Mouse (Mus musculus): ENCODE data around the gene Stub1. TPM values are rescaled to one million over a fixed set of nuclear protein-coding genes. Genes with fewer than 3 reads are reported as not detected.
A peak's percentile ranks its signal among the peaks of the same experiment; 100 is the strongest.

Gene Stub1
- polyA plus RNA-seq, 1 experiment from 2014 or later, result 403 TPM

GRCm38 (mm10) chr17:25831451-25832281, 1.5 kb downstream of the Stub1 start:
- Histone ChIP-seq H3K27ac (replicated peaks) (peak overlapping the region; percentile 96), H3K27me3 (ENCODE audit: low read depth, poor library complexity, severe bottlenecking) (no peaks in the 10 kb centered on the region), H3K4me1 (peaks cover 91% of the 10 kb centered on the region), H3K9me3 (replicated peaks) (no peaks in the 10 kb centered on the region), H3K4me3 (peak overlapping the region; percentile 89), H3K36me3 (peaks cover 65% of the 10 kb centered on the region)
- no peak for DNase-seq (ENCODE audit: low spot score)
- 68% methylated on average over 21 of the region's 21 CpGs for WGBS

- no peaks in the 10 kb centered on the region for H3K9me3 ChIP-seq (replicated peaks)
- DNase-seq (ENCODE audit: low spot score), result no peak
- no peaks in the 10 kb centered on the region for H3K27me3 ChIP-seq (ENCODE audit: low read depth, poor library complexity, severe bottlenecking)
- H3K27ac ChIP-seq (replicated peaks), result no peak overlapping the region
- 90% methylated on average over 14 of the region's 14 CpGs for WGBS
- H3K4me1 ChIP-seq, result peaks cover 90% of the 10 kb centered on the region
- peak overlapping the region; percentile 89 for H3K4me3 ChIP-seq
- peaks cover 68% of the 10 kb centered on the region for H3K36me3 ChIP-seq
Observed at GRCm38 (mm10) chr17:25830806-25831431, 2.3 kb downstream of the Stub1 start.

GRCm38 (mm10) chr17:25830200-25830753, 2.9 kb downstream of the Stub1 start:
- WGBS, result 90% methylated on average over 4 of the region's 4 CpGs
- Histone ChIP-seq H3K27me3 (ENCODE audit: low read depth, poor library complexity, severe bottlenecking) (no peaks in the 10 kb centered on the region), H3K4me1 (peaks cover 88% of the 10 kb centered on the region), H3K36me3 (peaks cover 68% of the 10 kb centered on the region), H3K27ac (replicated peaks) (no peak overlapping the region), H3K9me3 (replicated peaks) (no peaks in the 10 kb centered on the region), H3K4me3 (peak overlapping the region; percentile 89; the same call in 1 of the 2 replicates)
- no peak for DNase-seq (ENCODE audit: low spot score)

GRCm38 (mm10) chr17:25829558-25830017, 3.6 kb downstream of the Stub1 start:
- DNase-seq (ENCODE audit: low spot score), result peak; percentile 41
- WGBS, result 47% methylated on average over 8 of the region's 8 CpGs
- Histone ChIP-seq H3K4me1 (peaks cover 88% of the 10 kb centered on the region), H3K36me3 (peaks cover 63% of the 10 kb centered on the region), H3K27ac (replicated peaks) (peak overlapping the region; percentile 95), H3K9me3 (replicated peaks) (no peaks in the 10 kb centered on the region), H3K4me3 (peak overlapping the region; percentile 89), H3K27me3 (ENCODE audit: low read depth, poor library complexity, severe bottlenecking) (no peaks in the 10 kb centered on the region)

GRCm38 (mm10) chr17:25828712-25829557, 4.3 kb downstream of the Stub1 start, which contains the start of gene Jmjd8:
Gene Jmjd8 (plus strand): TSS chr17:25828867.
- Histone ChIP-seq H3K36me3 (peaks cover 60% of the 10 kb centered on the region), H3K27ac (replicated peaks) (peak within 1 kb of the TSS; percentile 95), H3K4me1 (peaks cover 88% of the 10 kb centered on the region), H3K27me3 (ENCODE audit: low read depth, poor library complexity, severe bottlenecking) (no peaks in the 10 kb centered on the region), H3K4me3 (peak within 1 kb of the TSS; percentile 89), H3K9me3 (replicated peaks) (no peaks in the 10 kb centered on the region)
- 1% methylated on average over 32 of the region's 32 CpGs for WGBS
- peak; percentile 88 for DNase-seq (ENCODE audit: low spot score)

- no peak for DNase-seq (ENCODE audit: low spot score)
- Histone ChIP-seq H3K4me3 (peak overlapping the region; percentile 89), H3K9me3 (replicated peaks) (no peaks in the 10 kb centered on the region), H3K27ac (replicated peaks) (peak overlapping the region; percentile 95), H3K4me1 (peaks cover 84% of the 10 kb centered on the region), H3K27me3 (ENCODE audit: low read depth, poor library complexity, severe bottlenecking) (no peaks in the 10 kb centered on the region), H3K36me3 (peaks cover 60% of the 10 kb centered on the region)
- WGBS, result 83% methylated on average over 8 of the region's 8 CpGs
Observed at GRCm38 (mm10) chr17:25828223-25828594, 5.0 kb downstream of the Stub1 start.

GRCm38 (mm10) chr17:25827546-25828222, 5.5 kb downstream of the Stub1 start:
- Histone ChIP-seq H3K4me3 (peak overlapping the region; percentile 89), H3K36me3 (peaks cover 60% of the 10 kb centered on the region), H3K9me3 (replicated peaks) (no peaks in the 10 kb centered on the region), H3K4me1 (peaks cover 86% of the 10 kb centered on the region), H3K27ac (replicated peaks) (peak overlapping the region; percentile 95; the same call in 1 of the 2 replicates), H3K27me3 (ENCODE audit: low read depth, poor library complexity, severe bottlenecking) (no peaks in the 10 kb centered on the region)
- DNase-seq (ENCODE audit: low spot score), result no peak
- 94% methylated on average over 22 of the region's 22 CpGs for WGBS

- Histone ChIP-seq H3K27ac (replicated peaks) (no peak overlapping the region), H3K9me3 (replicated peaks) (no peaks in the 10 kb centered on the region), H3K27me3 (ENCODE audit: low read depth, poor library complexity, severe bottlenecking) (no peaks in the 10 kb centered on the region), H3K4me3 (peak overlapping the region; percentile 89; the same call in 1 of the 2 replicates), H3K36me3 (peaks cover 60% of the 10 kb centered on the region), H3K4me1 (peaks cover 84% of the 10 kb centered on the region)
- DNase-seq (ENCODE audit: low spot score), result no peak
- WGBS, result 99% methylated on average over 13 of the region's 13 CpGs
Observed at GRCm38 (mm10) chr17:25827011-25827410, 6.2 kb downstream of the Stub1 start.

- H3K9me3 ChIP-seq (replicated peaks), result no peaks in the 10 kb centered on the region
- 0 out of 2 replicates have a peak, but pooled peaks cover 3% of the 10 kb centered on the region for H3K27me3 ChIP-seq (ENCODE audit: low read depth, poor library complexity, severe bottlenecking)
- peak overlapping the region; percentile 89; the same call in 1 of the 2 replicates for H3K4me3 ChIP-seq
- H3K36me3 ChIP-seq, result peaks cover 50% of the 10 kb centered on the region
- no peak for DNase-seq (ENCODE audit: low spot score)
- peaks cover 75% of the 10 kb centered on the region for H3K4me1 ChIP-seq
- WGBS, result 95% methylated on average over 27 of the region's 27 CpGs
- no peak overlapping the region for H3K27ac ChIP-seq (replicated peaks)
Observed at GRCm38 (mm10) chr17:25825984-25826570, 7.1 kb downstream of the Stub1 start.

GRCm38 (mm10) chr17:25825311-25825710, 7.9 kb downstream of the Stub1 start:
- peaks cover 43% of the 10 kb centered on the region for H3K36me3 ChIP-seq
- no peaks in the 10 kb centered on the region for H3K9me3 ChIP-seq (replicated peaks)
- DNase-seq (ENCODE audit: low spot score), result no peak
- peaks cover 67% of the 10 kb centered on the region for H3K4me1 ChIP-seq
- whole genome bisulfite sequencing, result 88% methylated on average over 6 of the region's 6 CpGs
- peaks cover 10% of the 10 kb centered on the region for H3K27me3 ChIP-seq (ENCODE audit: low read depth, poor library complexity, severe bottlenecking)
- H3K27ac ChIP-seq (replicated peaks), result no peak overlapping the region
- peak overlapping the region; percentile 89 for H3K4me3 ChIP-seq

- Histone ChIP-seq H3K4me1 (peaks cover 66% of the 10 kb centered on the region), H3K27me3 (ENCODE audit: low read depth, poor library complexity, severe bottlenecking) (peaks cover 18% of the 10 kb centered on the region), H3K9me3 (replicated peaks) (no peaks in the 10 kb centered on the region), H3K36me3 (peaks cover 39% of the 10 kb centered on the region), H3K27ac (replicated peaks) (no peak overlapping the region), H3K4me3 (peak overlapping the region; percentile 89)
- 77% methylated on average over 17 of the region's 17 CpGs for WGBS
- DNase-seq (ENCODE audit: low spot score), result no peak
Observed at GRCm38 (mm10) chr17:25824362-25825142, 8.7 kb downstream of the Stub1 start.

Data from midbrain, embryonic 10.5 days (tissue).